9 mouse cellular contexts compared by ENCODE assay signal in genomic region chr10:117229826-117230225, GRCm38 (mm10). TPM values are rescaled to one million over a fixed set of nuclear protein-coding genes. Genes with fewer than 3 reads are reported as not detected.
DNase-seq lines count a peak whose midpoint lies in the region; ATAC-seq lines count a peak whose summit lies in the region.
"Had no signal": no experiment of that assay in that cellular context is flagged by ENCODE, and none has a peak within 500 bp of the region (broad histone marks: within the 10 kb centered on the region; RNA-seq: fewer than 3 reads in every experiment).

No protein-coding gene starts in this region.

- WGBS in hindbrain, embryonic 15.5 days = 71% methylated on average over 16 of the region's 16 CpGs
- WGBS in hindbrain, embryonic 14.5 days = 75% methylated on average over 16 of the region's 16 CpGs
- WGBS in intestine, embryonic 16.5 days = 73% methylated on average over 16 of the region's 16 CpGs

- H3K9me3 ChIP-seq in hindbrain, embryonic 15.5 days = no peaks in the 10 kb centered on the region
- H3K9me3 ChIP-seq in hindbrain, embryonic 14.5 days (ENCODE audit: control insufficient read depth, low read length) = no peaks in the 10 kb centered on the region
- H3K9me3 ChIP-seq in intestine, embryonic 16.5 days (ENCODE audit: control insufficient read depth, low read length) = no peaks in the 10 kb centered on the region
- H3K9me3 ChIP-seq: lung, embryonic 15.5 days had no signal

- H3K27me3 ChIP-seq in hindbrain, embryonic 15.5 days = no peaks in the 10 kb centered on the region
- H3K27me3 ChIP-seq in hindbrain, embryonic 14.5 days (ENCODE audit: control insufficient read depth, insufficient read depth, low read length) = no peaks in the 10 kb centered on the region
- no peaks in the 10 kb centered on the region for H3K27me3 ChIP-seq in intestine, embryonic 16.5 days (replicated peaks; ENCODE audit: control insufficient read depth, insufficient read depth, low read length)
- H3K27me3 ChIP-seq: lung, embryonic 15.5 days had no signal

- no peaks in the 10 kb centered on the region for H3K36me3 ChIP-seq in hindbrain, embryonic 15.5 days
- no peaks in the 10 kb centered on the region for H3K36me3 ChIP-seq in hindbrain, embryonic 14.5 days (replicated peaks; ENCODE audit: control insufficient read depth, insufficient read depth)
- no peaks in the 10 kb centered on the region for H3K36me3 ChIP-seq in intestine, embryonic 16.5 days (ENCODE audit: control insufficient read depth, insufficient read depth, low read length)
- H3K36me3 ChIP-seq: lung, embryonic 15.5 days had no signal

- no peak for DNase-seq in hindbrain, embryonic 14.5 days (ENCODE audit: low spot score)
- DNase-seq in WW6 (ENCODE audit: low read depth, low spot score) = peak; percentile 78
- DNase-seq in adrenal gland, adult 2 months = no peak
- DNase-seq: adrenal gland, postnatal 10 days had no signal

- H3K27ac ChIP-seq in hindbrain, embryonic 15.5 days (replicated peaks) = no peak overlapping the region
- H3K27ac ChIP-seq in hindbrain, embryonic 14.5 days = no peak overlapping the region
- H3K27ac ChIP-seq in intestine, embryonic 16.5 days (ENCODE audit: low read length) = no peak overlapping the region
- H3K27ac ChIP-seq: lung, embryonic 15.5 days had no signal

- no peak overlapping the region for H3K4me3 ChIP-seq in hindbrain, embryonic 15.5 days
- no peak overlapping the region for H3K4me3 ChIP-seq in hindbrain, embryonic 14.5 days (replicated peaks; ENCODE audit: low read length)
- no peak overlapping the region for H3K4me3 ChIP-seq in intestine, embryonic 16.5 days (ENCODE audit: low read length)
- H3K4me3 ChIP-seq: lung, embryonic 15.5 days had no signal

- peaks cover 5% of the 10 kb centered on the region for H3K4me1 ChIP-seq in hindbrain, embryonic 15.5 days (replicated peaks)
- peaks cover 3% of the 10 kb centered on the region for H3K4me1 ChIP-seq in hindbrain, embryonic 14.5 days (replicated peaks; ENCODE audit: control insufficient read depth, insufficient read depth, low read length)
- no peaks in the 10 kb centered on the region for H3K4me1 ChIP-seq in intestine, embryonic 16.5 days (ENCODE audit: control insufficient read depth, insufficient read depth, low read length)

- H3K4me2 ChIP-seq in hindbrain, embryonic 15.5 days = 0 out of 2 replicates have a peak overlapping the region, but pooled peaks have one; percentile 9
- H3K4me2 ChIP-seq in hindbrain, embryonic 14.5 days (replicated peaks) = no peak overlapping the region
- H3K4me2 ChIP-seq in intestine, embryonic 16.5 days (ENCODE audit: low read depth, low read length) = no peak overlapping the region
- H3K4me2 ChIP-seq: lung, embryonic 15.5 days had no signal

- H3K9ac ChIP-seq in hindbrain, embryonic 15.5 days = no peak overlapping the region
- H3K9ac ChIP-seq in hindbrain, embryonic 14.5 days = no peak overlapping the region
- no peak overlapping the region for H3K9ac ChIP-seq in intestine, embryonic 16.5 days (ENCODE audit: low read depth, low read length)
- H3K9ac ChIP-seq: lung, embryonic 15.5 days had no signal

- ATAC-seq in hindbrain, embryonic 15.5 days (ENCODE audit: low FRiP score, low read depth) = no peak
- ATAC-seq in hindbrain, embryonic 14.5 days (ENCODE audit: low FRiP score) = no peak
- ATAC-seq in intestine, embryonic 16.5 days = peak; percentile 75
- ATAC-seq in megakaryocyte progenitor cell, adult 5-6 weeks (replicated peaks; ENCODE audit: poor library complexity) = peak; percentile 63
- ATAC-seq in granulocyte monocyte progenitor cell, adult 5-6 weeks (replicated peaks; ENCODE audit: poor library complexity, severe bottlenecking) = no peak

RNA-seq across cellular contexts. Expression of gene Yeats4, which starts 5.5 kb away (rescaled TPM):
- 99.3 and 100.0 TPM in 2 replicates for polyA plus RNA-seq in hindbrain, embryonic 15.5 days (2015; fragmentation: Nextera tagmentation; extraction: Ambion mirVana)
- polyA plus RNA-seq in hindbrain, embryonic 14.5 days (2014; fragmentation: Nextera tagmentation; extraction: Ambion mirVana) = 111 and 113 TPM in 2 replicates
- 52.2 and 54.8 TPM in 2 replicates for polyA plus RNA-seq in intestine, embryonic 16.5 days (2015; fragmentation: Nextera tagmentation; extraction: Ambion mirVana)
- total RNA-seq in megakaryocyte progenitor cell, adult 5-6 weeks (2015) = 67.5 and 68.1 TPM in 2 replicates
- 109 and 137 TPM in 2 replicates for total RNA-seq in megakaryocyte progenitor cell, adult 5-6 weeks (2017)
- total RNA-seq in granulocyte monocyte progenitor cell, adult 5-6 weeks (2014; fragmentation: Nextera tagmentation) = 54.8 and 84.5 TPM in 2 replicates
- total RNA-seq in granulocyte monocyte progenitor cell, adult 5-6 weeks (2017) = 94.3 and 101 TPM in 2 replicates
- total RNA-seq in adrenal gland, adult 2 months (2021) = 10 to 100 TPM; 43.0 to 47.3 TPM
- 29.1 and 35.7 TPM in 2 replicates for polyA plus RNA-seq in adrenal gland, adult 2 months (2012; rRNA removed)

RNA-seq across cellular contexts. Expression of gene 9530003J23Rik, which starts 8.7 kb away (rescaled TPM):
- not detected in 2 replicates for polyA plus RNA-seq in hindbrain, embryonic 15.5 days (2015; fragmentation: Nextera tagmentation; extraction: Ambion mirVana)
- polyA plus RNA-seq in hindbrain, embryonic 14.5 days (2014; fragmentation: Nextera tagmentation; extraction: Ambion mirVana) = not detected in 2 replicates
- polyA plus RNA-seq in intestine, embryonic 16.5 days (2015; fragmentation: Nextera tagmentation; extraction: Ambion mirVana) = not detected in 2 replicates
- not detected in 2 replicates for total RNA-seq in megakaryocyte progenitor cell, adult 5-6 weeks (2015)
- not detected in 2 replicates for total RNA-seq in megakaryocyte progenitor cell, adult 5-6 weeks (2017)
- not detected in 2 replicates for total RNA-seq in granulocyte monocyte progenitor cell, adult 5-6 weeks (2014; fragmentation: Nextera tagmentation)
- total RNA-seq in granulocyte monocyte progenitor cell, adult 5-6 weeks (2017) = not detected in 2 replicates
- total RNA-seq in adrenal gland, adult 2 months (2021) = not detected
- not detected in 2 replicates for polyA plus RNA-seq in adrenal gland, adult 2 months (2012; rRNA removed)
- total RNA-seq: adrenal gland, postnatal 10 days had no signal
- polyA plus RNA-seq: lung, embryonic 15.5 days had no signal

RNA-seq across cellular contexts. Expression of gene Lyz2, which starts 52.3 kb away (rescaled TPM):
- polyA plus RNA-seq in hindbrain, embryonic 15.5 days (2015; fragmentation: Nextera tagmentation; extraction: Ambion mirVana) = 28.0 and 38.9 TPM in 2 replicates
- 30.1 and 32.5 TPM in 2 replicates for polyA plus RNA-seq in hindbrain, embryonic 14.5 days (2014; fragmentation: Nextera tagmentation; extraction: Ambion mirVana)
- 80.2 and 93.1 TPM in 2 replicates for polyA plus RNA-seq in intestine, embryonic 16.5 days (2015; fragmentation: Nextera tagmentation; extraction: Ambion mirVana)
- 545 and 765 TPM in 2 replicates for total RNA-seq in megakaryocyte progenitor cell, adult 5-6 weeks (2015)
- 600 and 820 TPM in 2 replicates for total RNA-seq in megakaryocyte progenitor cell, adult 5-6 weeks (2017)
- 190 and 288 TPM in 2 replicates for total RNA-seq in granulocyte monocyte progenitor cell, adult 5-6 weeks (2014; fragmentation: Nextera tagmentation)
- total RNA-seq in granulocyte monocyte progenitor cell, adult 5-6 weeks (2017) = 714 and 744 TPM in 2 replicates
- total RNA-seq in adrenal gland, adult 2 months (2021) = 100 to 1,000 TPM; 158 to 168 TPM
- 61.9 and 69.7 TPM in 2 replicates for polyA plus RNA-seq in adrenal gland, adult 2 months (2012; rRNA removed)

Comparison
In these comparisons a context has a peak if more than half of its experiments do, and no peak if none do; other contexts are left out.
1. ATAC-seq: peak in intestine, embryonic 16.5 days (single experiment) and megakaryocyte progenitor cell, adult 5-6 weeks (single experiment); none in hindbrain, embryonic 15.5 days (single experiment), hindbrain, embryonic 14.5 days (single experiment) and granulocyte monocyte progenitor cell, adult 5-6 weeks (single experiment).